Mouse (Mus musculus) induced T-regulatory cell, adult 2 months (primary cell): ENCODE results near the gene Epo.

Experiments used
- DNase-seq: peaks from one replicate; pipeline ENCODE4 v3.0.0-alpha.2; 2012; ENCODE audit warnings: low read depth

Gene Epo

DNA sequence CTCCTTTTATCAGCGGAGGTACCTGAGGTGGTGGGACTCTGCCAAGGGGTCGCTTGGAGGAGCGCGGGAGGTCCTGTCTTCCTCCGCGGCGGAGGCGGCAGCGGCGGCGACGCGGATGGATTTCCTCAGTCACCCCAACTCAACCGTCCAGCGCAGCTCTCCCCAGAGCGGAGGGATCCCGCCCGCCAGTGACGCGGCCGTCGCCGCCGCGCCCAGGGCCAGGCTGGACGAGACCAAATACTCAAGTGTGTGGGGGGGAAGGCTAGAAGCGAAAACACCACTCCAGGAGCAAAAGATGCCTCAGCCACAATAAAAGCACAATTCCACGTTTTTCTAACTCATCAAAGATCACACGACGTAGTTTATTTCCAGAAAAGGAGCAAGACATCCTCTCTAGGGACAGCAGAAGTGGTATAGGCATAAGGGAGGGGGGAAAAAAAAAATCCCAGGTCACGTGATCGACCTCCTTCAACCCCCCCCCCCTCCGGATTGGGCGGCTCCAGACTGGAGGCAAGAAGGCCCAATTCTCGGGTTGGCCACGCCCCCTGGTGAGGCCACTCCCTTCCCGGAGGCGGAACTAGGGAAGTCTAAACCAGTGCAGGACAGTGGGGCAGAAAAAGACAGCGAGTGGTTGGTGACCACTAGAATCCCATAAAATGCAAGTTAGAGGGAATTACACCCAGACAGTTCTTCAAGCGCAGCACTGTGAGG lies at the start of gene Epo, which contains the start of gene Gnb2:
Gene Epo (minus strand): TSS at position 126 of the 711 bp plus-strand sequence.
Gene Gnb2 (minus strand): TSS at position 394 of the 711 bp plus-strand sequence.
- peak; percentile 99 for DNase-seq

DNA sequence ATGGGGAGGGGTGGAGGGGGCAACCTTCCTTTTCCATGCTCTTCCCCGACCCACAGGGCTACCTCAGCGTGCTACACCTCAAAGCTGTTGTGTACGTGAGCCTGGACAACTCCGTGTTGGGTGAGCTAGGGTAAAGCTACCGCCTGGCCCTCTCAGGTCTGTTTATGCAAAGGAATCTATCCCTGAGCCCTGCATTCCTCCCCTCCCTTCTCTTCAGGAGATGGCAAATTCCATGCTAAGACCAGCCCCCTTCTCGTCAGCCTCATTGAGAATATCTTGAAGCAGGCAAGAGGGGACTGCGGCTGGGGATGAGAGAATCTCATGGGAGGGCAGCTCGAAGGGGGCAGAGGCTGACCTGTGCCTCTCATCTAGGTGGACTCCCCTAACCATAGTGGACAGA lies 49.7 kb upstream of the Epo start:
- no peak for DNase-seq

DNA sequence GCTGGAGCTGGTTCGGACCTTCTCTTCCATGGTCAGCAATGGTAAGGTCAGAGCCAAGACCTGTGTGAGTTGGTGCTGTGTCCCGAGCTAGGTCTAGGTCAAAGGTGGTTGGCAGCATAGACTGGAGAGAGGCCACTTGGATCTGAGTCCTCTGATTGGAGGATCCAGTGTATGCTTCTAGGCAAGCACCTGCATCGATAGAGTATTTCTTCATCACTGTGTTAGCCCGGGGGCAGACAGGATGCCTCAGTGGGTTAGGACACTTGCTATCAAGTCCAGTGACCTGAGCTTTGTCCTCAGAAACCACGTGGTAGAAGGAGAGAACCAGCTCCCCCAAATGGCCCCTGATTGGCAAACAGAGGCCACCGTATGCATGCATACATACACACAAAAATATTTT lies 47.2 kb upstream of the Epo start:
- no peak for DNase-seq

DNA sequence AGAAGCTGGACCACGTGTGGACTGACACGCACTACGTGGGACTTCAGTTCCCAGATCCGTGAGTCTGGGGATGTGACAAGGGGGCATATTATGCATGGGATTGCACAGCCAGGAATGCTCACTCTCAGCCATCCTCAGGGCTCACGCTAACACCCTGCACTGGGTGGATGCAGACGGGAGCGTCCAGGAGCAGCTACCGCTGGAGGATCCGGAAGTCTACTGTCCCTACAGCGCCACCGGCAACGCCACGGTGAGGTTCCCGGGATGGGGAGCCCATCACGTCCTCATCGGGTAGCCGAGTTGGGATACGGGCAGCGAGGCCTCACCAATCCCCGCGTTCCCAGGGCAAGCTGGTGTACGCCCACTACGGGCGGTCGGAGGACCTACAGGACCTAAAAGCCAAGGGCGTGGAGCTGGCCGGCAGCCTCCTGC lies 41.4 kb upstream of the Epo start:
- DNase-seq = no peak

DNA sequence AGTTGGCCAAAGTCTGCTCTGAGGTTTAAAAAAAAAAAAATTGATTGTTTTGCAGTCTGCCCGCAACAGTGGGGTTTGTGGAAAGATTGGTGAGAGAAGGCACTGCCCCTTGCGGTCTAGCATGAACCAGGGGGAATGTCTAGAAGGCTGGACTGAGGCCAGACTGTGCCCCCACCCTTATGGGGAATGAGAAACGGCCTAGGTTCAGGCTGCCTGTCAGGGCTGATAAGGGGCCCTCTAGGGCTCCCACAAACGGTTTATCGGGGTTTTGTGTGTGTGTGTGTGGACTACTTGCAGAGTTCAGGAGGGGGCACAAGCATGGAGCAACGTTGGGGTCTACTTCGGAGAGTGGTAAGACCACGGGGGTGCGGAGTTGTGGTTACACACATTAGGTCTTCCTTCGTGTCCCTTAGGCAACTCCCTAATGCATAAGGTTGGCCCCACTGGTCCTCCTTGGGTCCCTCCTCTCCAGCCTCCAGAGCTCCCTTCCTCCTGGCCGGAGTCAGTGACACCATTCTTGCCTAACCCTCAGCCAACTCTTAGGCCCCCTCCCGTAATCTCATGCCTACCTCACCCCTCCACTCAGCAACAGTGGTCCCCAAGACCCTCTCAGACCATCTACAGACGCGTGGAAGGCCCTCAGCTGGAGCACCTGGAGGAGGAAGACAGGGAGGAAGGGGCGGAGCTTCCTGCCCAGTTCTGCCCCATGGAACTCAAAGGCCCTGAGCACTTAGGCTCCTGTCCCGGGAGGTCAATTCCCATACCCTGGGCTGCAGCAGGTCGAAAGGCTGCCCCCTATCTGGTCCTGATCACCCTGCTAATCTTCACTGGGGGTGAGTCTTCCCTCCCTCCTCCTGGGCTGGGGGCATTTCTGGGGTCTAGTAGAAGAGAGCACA lies 37.9 kb upstream of the Epo start:
- no peak for DNase-seq

DNA sequence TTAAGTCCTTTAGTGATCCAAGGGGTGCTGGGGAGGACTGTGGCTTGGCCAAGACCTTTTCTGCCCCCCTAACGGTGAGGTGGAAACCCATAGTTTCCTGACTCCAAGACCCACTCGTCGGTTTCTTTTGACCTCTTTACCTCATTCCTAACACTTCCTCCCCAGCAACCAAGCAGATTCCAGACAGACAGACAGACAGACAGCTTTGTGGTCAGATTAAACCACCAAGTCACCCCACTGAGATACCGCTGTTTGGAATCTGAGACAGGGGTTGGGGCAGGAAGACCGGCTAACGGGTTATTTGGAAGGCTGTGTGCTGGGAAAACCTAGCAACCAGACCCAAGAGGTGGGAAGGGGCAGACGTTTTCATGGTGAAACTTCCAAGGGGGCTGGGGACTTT lies 37.1 kb upstream of the Epo start:
- DNase-seq = no peak

DNA sequence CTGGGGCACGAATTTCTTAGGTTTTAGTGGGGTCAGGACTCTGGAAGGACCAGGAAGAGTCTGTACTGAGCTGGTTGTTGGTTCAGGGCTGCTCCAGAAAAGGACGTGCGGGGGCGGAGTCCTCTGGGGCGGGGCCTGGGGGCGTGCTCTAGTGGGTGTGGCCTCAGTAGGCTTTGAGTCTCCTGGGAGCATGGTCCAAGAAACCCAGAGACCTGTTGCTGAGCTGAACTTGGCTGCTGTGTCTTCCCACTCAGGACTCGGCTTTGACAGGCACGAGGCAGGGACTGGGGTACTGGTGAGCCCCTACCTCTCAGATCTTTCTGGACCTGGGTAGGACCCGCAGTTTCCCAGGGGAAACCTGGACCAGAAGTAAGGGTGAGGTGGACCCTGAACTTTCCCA lies 36.6 kb upstream of the Epo start, which contains the start of gene Tfr2:
Gene Tfr2 (plus strand): TSS at position 176 of the 400 bp plus-strand sequence.
- DNase-seq = peak; percentile 76

DNA sequence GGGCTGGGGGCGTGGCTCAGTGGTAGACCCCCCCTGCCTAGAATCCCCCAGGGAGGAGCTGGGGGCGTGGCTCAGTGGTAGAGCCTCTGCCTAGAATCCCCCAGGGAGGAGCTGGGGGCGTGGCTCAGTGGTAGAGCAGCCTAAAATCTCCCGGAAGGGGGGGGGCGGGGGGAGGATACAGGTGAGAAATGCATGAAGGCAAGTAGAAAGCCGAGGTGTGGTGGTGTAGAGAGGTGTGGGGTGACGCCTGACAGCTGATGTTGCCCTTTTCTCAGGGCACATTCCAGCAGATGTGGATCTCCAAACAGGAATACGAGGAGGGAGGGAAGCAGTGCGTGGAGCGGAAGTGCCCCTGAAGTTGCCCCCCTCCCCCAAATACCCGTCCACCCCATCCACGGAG lies 36.0 kb upstream of the Epo start:
- DNase-seq = no peak

DNA sequence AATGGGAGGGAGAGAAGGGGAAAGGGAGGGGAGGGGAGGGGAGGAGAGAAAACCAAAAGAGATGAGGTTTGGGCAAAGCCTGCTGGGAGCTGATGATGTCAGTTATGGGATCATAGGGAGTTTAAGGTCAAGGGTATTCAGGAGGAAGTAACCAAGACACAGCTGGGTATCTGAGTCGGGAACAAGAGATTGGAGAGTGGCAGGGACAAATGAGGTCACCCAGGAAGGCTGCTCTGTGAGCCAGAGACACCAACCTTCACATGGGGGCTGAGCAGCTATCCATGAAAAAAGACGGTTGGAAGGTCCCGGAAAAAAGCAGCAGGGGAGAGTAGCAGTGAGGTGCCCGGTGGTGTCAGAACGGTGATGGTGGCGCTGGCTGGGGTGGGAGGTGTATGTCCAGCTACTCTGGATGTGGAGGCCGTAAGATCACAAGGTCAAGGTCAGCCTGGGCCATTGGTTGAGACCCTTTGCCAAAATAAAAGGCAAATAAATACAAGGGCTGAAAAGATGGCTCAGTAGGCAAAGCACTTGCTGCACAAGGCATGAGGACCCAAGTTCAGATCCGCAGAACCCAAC lies 35.3 kb upstream of the Epo start:
- DNase-seq = no peak

DNA sequence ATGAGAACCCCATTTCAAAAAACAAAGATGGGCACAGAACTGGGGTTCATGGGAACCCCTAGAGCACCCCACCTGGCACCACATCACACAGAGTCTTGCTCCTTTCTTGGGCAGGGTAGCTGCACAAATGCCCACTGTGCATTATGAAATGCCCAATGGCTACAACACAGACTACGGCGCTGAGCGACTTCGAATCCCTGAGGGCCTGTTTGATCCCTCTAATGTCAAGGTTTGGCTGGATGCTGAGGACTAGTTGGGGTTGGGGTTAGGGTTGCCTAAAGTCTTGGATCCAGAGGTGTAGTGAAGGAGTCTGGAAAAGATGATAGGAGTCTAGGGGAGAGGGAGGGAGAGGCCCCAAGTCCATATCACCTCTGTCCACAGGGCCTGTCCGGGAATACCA lies 33.4 kb upstream of the Epo start:
- DNase-seq = no peak

DNA sequence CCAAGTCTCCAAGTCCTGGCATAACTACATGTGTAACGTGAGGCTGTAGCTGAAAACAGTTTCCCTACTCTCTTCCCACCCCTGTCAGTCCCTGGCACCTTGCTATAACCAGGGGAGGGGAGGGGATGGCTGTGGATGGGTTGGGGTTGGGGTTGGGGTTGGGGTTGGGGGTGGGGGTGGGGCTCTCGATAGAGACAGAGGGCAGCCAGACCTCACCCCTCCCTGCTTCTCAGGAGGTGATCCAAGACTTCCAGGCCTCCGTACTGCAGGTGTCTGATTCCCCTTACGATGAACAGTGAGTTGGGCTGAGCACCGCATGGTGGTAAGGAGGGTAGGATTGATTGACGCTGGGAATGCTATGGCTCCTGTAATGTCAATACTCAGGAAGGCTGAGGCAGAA lies 32.7 kb upstream of the Epo start:
- no peak for DNase-seq

DNA sequence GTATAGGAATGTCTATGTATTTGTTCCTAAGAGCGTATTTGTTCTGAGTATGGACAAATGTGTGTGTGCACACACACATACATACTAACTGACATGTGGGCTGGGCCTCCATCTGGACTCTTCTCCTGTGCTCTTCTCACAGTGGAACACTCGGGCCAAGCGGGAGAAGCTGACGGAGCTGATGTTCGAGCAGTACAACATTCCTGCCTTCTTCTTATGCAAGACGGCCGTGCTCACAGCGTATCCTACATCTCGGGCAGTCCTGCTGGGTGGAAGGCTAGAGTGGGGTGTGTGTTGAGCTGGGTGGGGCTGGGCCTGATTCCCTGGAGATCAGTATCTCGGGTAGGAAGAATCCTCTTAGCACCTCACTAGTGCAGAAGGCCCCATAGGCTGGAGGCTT lies 29.9 kb upstream of the Epo start:
- no peak for DNase-seq

DNA sequence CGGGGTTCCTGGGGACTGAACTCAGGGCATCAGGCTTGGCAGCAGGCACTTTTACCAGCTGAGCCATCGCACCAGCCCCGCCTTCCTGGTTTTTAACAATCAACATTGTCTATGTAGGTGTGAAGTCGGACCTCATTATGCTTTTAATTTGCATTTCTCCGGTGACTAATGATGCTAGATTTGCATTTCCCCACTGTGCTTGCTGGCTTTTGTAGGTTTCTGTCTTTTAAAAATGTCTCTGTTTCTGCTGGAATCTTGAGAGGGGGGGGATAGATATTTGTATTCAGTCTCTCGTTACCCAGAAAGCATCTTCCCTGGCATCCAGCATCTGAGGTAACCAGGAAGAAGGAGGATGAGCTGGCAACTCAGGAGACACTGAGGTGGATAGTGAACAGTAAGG lies 28.5 kb upstream of the Epo start:
- no peak for DNase-seq

DNA sequence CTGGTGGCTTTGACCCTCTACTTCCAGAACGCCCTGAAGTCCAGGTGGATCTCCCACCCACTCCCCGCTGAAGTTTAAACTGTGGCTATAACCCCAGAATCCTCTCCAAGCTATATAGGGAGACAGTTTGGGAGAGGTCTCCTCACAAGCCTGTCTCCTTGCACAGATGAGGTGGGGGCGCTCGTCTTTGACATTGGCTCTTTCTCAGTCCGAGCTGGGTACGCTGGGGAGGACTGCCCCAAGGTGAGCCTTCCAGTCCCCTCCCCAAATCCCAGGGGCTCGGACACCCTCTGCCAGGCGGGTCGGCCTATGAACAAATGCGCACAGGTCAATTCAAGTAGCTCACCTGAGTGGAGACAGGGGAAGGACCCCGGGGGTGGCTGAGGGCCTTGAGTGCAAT lies 20.9 kb upstream of the Epo start:
- DNase-seq = no peak

DNA sequence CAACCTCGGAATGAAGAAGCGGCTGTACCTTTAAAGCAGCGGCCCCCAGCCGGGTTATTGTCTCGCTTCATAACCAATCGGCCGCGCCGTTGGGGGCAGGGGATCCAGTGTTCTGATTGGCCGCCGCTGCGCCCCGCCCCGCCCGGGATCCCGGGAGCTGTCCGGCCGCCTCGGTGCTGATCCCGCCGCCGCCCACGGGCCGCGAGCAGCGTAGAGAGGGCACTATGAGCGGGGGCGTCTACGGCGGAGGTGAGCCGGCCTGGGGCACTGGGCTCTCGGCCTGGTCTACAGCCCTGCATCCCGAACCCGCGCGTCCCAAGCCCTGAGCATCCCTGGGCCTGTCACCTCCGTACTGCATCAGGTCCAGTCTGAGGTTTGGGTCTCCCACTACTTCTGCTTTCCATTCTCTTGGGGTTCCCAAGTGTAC lies 20.4 kb upstream of the Epo start, which contains the start of gene Actl6b:
Gene Actl6b (plus strand): TSS at position 107 of the 427 bp plus-strand sequence.
- peak; percentile 62 for DNase-seq

DNA sequence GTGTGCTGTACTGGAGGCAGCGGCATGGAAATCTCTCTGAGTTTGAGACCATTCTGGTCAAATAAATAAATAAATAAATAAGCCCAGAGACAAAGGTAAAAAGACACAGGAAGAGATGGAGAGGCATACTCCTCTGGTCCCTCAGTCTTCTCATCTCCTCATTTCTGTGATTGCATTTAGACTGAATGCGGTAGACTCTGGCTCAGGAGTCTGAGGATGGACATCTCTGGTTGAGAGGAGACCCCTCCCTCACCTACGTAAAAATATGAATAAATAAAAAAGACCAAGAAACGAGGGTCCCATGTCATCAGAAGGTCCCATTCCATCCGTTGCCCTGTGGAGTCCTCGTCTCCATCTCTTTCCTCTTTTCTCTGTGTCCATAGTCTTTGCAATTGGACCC lies 20.0 kb upstream of the Epo start:
- no peak for DNase-seq

DNA sequence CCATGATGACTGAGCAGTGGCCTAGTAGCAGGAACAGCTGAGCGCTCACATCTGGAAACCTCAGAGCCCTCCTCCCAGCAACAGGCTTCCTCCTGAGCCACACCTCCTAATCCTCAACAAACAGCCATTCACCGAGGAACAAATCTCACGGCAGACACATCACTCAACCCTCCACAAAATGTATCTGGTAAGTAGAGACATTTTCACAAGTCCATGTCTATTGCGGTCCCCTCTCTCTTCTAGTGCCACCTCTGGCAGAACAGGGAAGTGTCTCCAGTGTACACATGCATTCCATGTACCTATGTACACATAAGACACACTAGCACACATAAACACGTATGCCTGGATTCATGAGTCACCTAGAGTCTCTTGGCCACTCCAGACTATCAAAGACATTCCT lies 18.1 kb upstream of the Epo start:
- DNase-seq = peak; percentile 40

DNA sequence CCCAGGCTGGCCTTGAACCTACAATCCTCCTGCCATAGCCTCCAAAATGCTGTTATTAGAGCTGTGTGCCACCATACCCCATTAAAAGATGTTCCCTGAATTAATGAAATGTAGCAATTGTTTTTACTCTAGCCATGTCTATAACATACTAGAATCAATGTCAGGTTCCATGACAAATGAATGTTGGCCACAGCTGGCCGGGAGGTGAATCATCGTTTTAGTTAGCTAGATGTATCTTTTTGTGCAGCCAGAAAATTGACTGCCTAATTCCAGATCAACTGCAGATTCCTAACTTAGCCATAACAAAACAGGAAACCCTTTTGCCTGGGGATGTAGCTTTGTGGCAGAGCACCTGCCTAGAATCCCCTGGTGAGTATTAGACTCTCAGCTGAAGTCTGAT lies 16.8 kb upstream of the Epo start:
- DNase-seq = no peak

DNA sequence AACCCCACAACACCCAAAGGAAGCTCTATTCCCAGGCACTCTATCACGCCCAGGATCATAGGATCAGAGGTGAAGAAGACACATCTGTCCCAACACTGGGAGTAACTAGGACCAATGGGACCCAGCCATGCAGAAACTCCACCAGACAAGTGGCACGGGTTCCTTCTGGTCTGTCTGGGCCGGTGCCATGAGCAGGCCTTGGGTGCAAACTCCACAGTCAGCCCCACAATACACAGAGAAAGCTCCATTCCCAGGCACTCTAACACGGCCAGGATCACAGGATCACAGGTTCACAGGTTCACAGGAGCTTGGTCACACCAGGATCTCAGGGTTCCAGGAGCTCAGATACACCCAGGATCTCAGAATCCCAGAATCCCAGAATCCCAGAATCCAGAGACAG lies 12.6 kb upstream of the Epo start:
- DNase-seq = no peak

DNA sequence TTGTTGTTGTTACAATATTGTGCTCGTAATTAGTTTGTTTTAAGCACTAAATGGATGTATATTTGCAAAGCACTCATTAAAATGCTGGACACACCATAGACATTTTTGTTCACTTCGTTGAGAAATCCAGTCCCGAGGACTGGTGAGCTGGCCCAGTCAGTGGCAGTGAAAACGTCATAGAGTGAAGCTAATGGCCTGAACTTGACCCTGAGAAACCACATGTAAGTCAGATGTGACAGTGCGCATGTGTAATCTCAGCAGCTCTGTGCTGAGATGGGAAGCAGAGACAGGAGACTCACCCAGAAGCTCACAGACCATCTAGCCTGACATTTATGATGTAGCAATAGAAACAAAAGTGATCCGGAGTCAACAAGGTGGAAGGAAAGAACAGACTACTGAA lies 11.9 kb upstream of the Epo start:
- no peak for DNase-seq

DNA sequence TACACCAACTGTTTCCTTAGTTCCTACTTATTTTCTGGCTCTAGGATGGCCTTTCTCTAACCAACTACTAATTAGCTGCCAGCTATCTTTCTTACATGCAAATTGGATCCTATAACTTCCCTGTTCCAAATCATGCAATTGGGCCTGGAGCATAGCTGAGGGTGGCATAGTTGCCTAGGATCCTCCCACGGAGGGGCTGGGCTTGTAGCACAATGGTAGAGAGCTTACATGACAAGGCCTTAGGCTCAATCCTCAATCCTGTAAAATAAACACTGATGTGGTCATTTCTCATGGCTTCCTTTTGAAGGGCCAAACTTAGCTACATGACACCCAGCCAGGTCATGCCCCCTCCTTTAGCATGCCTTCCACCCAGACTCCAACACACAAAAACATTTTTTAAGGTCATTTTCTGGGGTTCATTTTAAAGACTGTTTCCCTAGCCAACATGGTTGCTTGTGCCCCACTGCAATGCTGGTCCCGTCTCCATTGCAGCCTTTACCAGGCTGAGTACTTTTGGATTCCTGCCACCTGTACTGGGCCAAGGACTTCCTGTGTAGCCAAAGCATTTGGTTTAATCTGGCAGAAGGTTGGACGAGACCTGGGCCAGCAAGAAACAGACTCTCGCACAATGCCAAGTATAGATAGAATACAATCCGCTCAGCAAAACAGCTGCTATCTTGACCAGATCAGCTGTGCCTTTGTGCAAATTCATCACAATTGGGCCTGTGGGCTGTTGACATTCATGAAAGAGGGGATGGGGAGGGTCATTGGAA lies 8.9 kb upstream of the Epo start:
- DNase-seq = no peak

DNA sequence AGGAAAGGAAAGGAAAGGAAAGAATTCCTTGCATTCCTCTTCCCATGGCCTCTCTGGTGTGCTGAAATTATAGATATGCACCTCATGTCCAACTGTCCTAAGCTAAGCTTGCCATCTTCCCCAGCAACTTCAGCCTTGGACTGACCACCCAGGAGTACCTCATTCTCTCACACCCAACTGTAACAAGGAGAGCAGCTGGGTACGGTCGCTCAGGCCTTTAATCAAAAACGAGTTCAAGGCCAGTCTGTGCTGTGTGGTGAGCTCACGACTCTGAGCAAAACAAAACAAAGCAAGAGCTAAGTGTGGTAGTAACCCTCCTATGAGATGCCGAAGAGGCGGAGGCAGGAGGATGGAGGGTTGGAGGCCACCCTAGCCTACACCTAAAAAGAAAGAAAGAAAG lies 7.9 kb upstream of the Epo start:
- no peak for DNase-seq
